Mouse (Mus musculus): ENCODE results near the gene Elf2. TPM values are rescaled to one million over a fixed set of nuclear protein-coding genes. Genes with fewer than 3 reads are reported as not detected.

The Elf2 gene
- total and polyA plus RNA-seq, 3 experiments: 31.2 to 41.2 (median 32.2) TPM

- TF ChIP-seq HCFC1 (IDR thresholded peaks at IDR 0.05; ENCODE audit: low read depth, low read length) (no peak), TBP (conservative IDR thresholded peaks at IDR 0.05; ENCODE audit: low read depth, low read length) (peak; percentile 100), MXI1 (IDR thresholded peaks at IDR 0.05; ENCODE audit: low read depth, low read length) (no peak)
These were observed 17.7 kb upstream of the Elf2 start (continued) for GRCm38 (mm10) chr3:51358181-51358580.

- in situ Hi-C loops (cut with MboI; ENCODE audit: low pct_ligation_motif_present, low pct_unique_long_range_greater_than_20kb, low sequenced_read_pairs): loop anchor here (10.0 kb wide), 1 partner anchor 73 kb away; no protein-coding TSS in a partner anchor
- H3K4me1 ChIP-seq (ENCODE audit: control insufficient read depth in 1 of 2, insufficient read depth in 2 of 2): peaks cover 4% of the 10 kb centered on the region in 2 experiments
- H3K27me3 ChIP-seq (replicated peaks): no peaks in the 10 kb centered on the region
- H3K79me2 ChIP-seq (replicated peaks; ENCODE audit: control insufficient read depth, extremely low read depth, insufficient read depth, poor library complexity, severe bottlenecking): no peaks in the 10 kb centered on the region
- peak overlapping the region; percentile 61 for H3K9ac ChIP-seq (ENCODE audit: insufficient read depth, low read depth)
- H3K27ac ChIP-seq (ENCODE audit: insufficient read depth, low read depth): no peak overlapping the region
- peak overlapping the region; percentile 75 to 94 (median 91) for H3K4me3 ChIP-seq (replicated peaks in 1 of 3; ENCODE audit: low read depth in 2 of 3, low read length in 2 of 3, poor library complexity in 1 of 3)
- H3K9me3 ChIP-seq (replicated peaks; ENCODE audit: low read length): no peaks in the 10 kb centered on the region
- H3K36me3 ChIP-seq (replicated peaks in 1 of 2; ENCODE audit: control insufficient read depth in 1 of 2, insufficient read depth in 1 of 2, low read length in 1 of 2): no peaks in the 10 kb centered on the region
- DNase-seq (ENCODE audit: extremely low read depth): peak; percentile 76
- dilution Hi-C loops (cut with MboI; ENCODE audit: extremely low pct_ligation_motif_present, extremely low pct_unique_long_range_greater_than_20kb, low sequenced_read_pairs): no loop called here
- TF ChIP-seq PAX5 (IDR thresholded peaks at IDR 0.05; ENCODE audit: low read length): no peak
- TF ChIP-seq JUN (IDR thresholded peaks at IDR 0.05; ENCODE audit: insufficient read depth, low read depth, low read length): no peak
- TF ChIP-seq E2F4 (IDR thresholded peaks at IDR 0.05; ENCODE audit: insufficient replicate concordance, low read depth, low read length): no peak
- peak; percentile 37; the same call in 1 of the 2 replicates for TF ChIP-seq ELF1 (IDR thresholded peaks at IDR 0.05; ENCODE audit: low read depth, low read length)
- no peak for TF ChIP-seq CHD1 (IDR thresholded peaks at IDR 0.05; ENCODE audit: low read depth, low read length)
- peak; percentile 91 for TF ChIP-seq ZNF384 (IDR thresholded peaks at IDR 0.05; ENCODE audit: low read depth, low read length)
- TF ChIP-seq USF1 (IDR thresholded peaks at IDR 0.05; ENCODE audit: low read depth, low read length): no peak
- TF ChIP-seq RAD21 (IDR thresholded peaks at IDR 0.05; ENCODE audit: low read depth, low read length): no peak
- peak; percentile 97 for TF ChIP-seq TBP (conservative IDR thresholded peaks at IDR 0.05; ENCODE audit: low read depth, low read length)
- TF ChIP-seq NRF1 (IDR thresholded peaks at IDR 0.05; ENCODE audit: low read depth, low read length): no peak
- no peak for TF ChIP-seq USF2 (conservative IDR thresholded peaks at IDR 0.05; ENCODE audit: low read depth, low read length)
- TF ChIP-seq ZMIZ1 (IDR thresholded peaks at IDR 0.05; ENCODE audit: low read depth, low read length): no peak
- TF ChIP-seq IRF4 (IDR thresholded peaks at IDR 0.05; ENCODE audit: low read depth, low read length): no peak
- no peak for TF ChIP-seq ETS1 (conservative IDR thresholded peaks at IDR 0.05; ENCODE audit: low read depth, low read length)
- TF ChIP-seq HCFC1 (IDR thresholded peaks at IDR 0.05; ENCODE audit: low read depth, low read length): no peak
- no peak for TF ChIP-seq CHD2 (IDR thresholded peaks at IDR 0.05; ENCODE audit: low read length)
- 0 out of 2 replicates have a peak, but pooled peaks have one; percentile 40 for TF ChIP-seq MAFK (IDR thresholded peaks at IDR 0.05; ENCODE audit: insufficient replicate concordance, low read length)
- no peak for TF ChIP-seq RCOR1 (conservative IDR thresholded peaks at IDR 0.05; ENCODE audit: low read depth, low read length)
- TF ChIP-seq ZKSCAN1 (IDR thresholded peaks at IDR 0.05; ENCODE audit: borderline replicate concordance, low read depth, low read length): no peak
- TF ChIP-seq TCF12 (IDR thresholded peaks at IDR 0.05; ENCODE audit: low read depth, low read length): no peak
- TF ChIP-seq NELFE (IDR thresholded peaks at IDR 0.05; ENCODE audit: low read depth, low read length): no peak
- TF ChIP-seq MAX (IDR thresholded peaks at IDR 0.05; ENCODE audit: low read length): no peak
- TF ChIP-seq POLR2AphosphoS2 (IDR thresholded peaks at IDR 0.05; ENCODE audit: low read depth, low read length): no peak
- no peak for TF ChIP-seq JUND (conservative IDR thresholded peaks at IDR 0.05; ENCODE audit: low read depth, low read length)
- no peak for TF ChIP-seq KAT2A (IDR thresholded peaks at IDR 0.05; ENCODE audit: insufficient replicate concordance, low read length)
- TF ChIP-seq EP300 (IDR thresholded peaks at IDR 0.05; ENCODE audit: low read length): no peak
- no peak for TF ChIP-seq MEF2A (IDR thresholded peaks at IDR 0.05; ENCODE audit: borderline replicate concordance, low read depth, low read length)
- TF ChIP-seq GABPA (IDR thresholded peaks at IDR 0.05; ENCODE audit: insufficient replicate concordance, low read depth, low read length): no peak
- no peak for TF ChIP-seq BHLHE40 (IDR thresholded peaks at IDR 0.05; ENCODE audit: low read depth, low read length)
- TF ChIP-seq SIN3A (IDR thresholded peaks at IDR 0.05; ENCODE audit: low read length): no peak
- H3K4me2 ChIP-seq (ENCODE audit: insufficient read depth, low read depth, poor library complexity, severe bottlenecking): peak overlapping the region; percentile 52
These were observed 17.2 kb upstream of the Elf2 start for GRCm38 (mm10) chr3:51357624-51358023.
